ENCODE assay signal across 25 mouse cellular contexts in genomic region chr3:128230390-128230789, GRCm38 (mm10).
DNase-seq lines count a peak whose midpoint lies in the region; ATAC-seq lines count a peak whose summit lies in the region.
"Had no signal": no experiment of that assay in that cellular context is flagged by ENCODE, and none has a peak within 500 bp of the region (broad histone marks: within the 10 kb centered on the region; RNA-seq: fewer than 3 reads in every experiment).

No protein-coding gene starts in this region.

- H3K9me3 ChIP-seq in heart, embryonic 11.5 days (replicated peaks; ENCODE audit: control insufficient read depth, low read length) = no peaks in the 10 kb centered on the region
- no peaks in the 10 kb centered on the region for H3K9me3 ChIP-seq in midbrain, embryonic 14.5 days (ENCODE audit: control insufficient read depth, low read length)
- H3K9me3 ChIP-seq in midbrain, embryonic 15.5 days = no peaks in the 10 kb centered on the region
- H3K9me3 ChIP-seq: embryonic facial prominence, embryonic 13.5 days; forebrain, embryonic 10.5 days; forebrain, embryonic 13.5 days; hindbrain, embryonic 10.5 days; hindbrain, embryonic 13.5 days had no signal

- no peak overlapping the region for H3K4me3 ChIP-seq in heart, embryonic 11.5 days (ENCODE audit: low read depth, low read length)
- no peak overlapping the region for H3K4me3 ChIP-seq in midbrain, embryonic 14.5 days (replicated peaks; ENCODE audit: low read depth, low read length)
- no peak overlapping the region for H3K4me3 ChIP-seq in midbrain, embryonic 15.5 days
- H3K4me3 ChIP-seq: embryonic facial prominence, embryonic 13.5 days; forebrain, embryonic 10.5 days; forebrain, embryonic 13.5 days; gastrocnemius, adult 2 months; hindbrain, embryonic 10.5 days; hindbrain, embryonic 13.5 days had no signal

- intact Hi-C loops in left cerebral cortex, postnatal 10 days (cut with DNase I) = no loop called here

- ATAC-seq in heart, embryonic 11.5 days (replicated peaks; ENCODE audit: insufficient number of reproducible peaks, low FRiP score, low TSS enrichment) = no peak
- ATAC-seq in midbrain, embryonic 14.5 days (ENCODE audit: low FRiP score, low TSS enrichment) = no peak
- no peak for ATAC-seq in midbrain, embryonic 15.5 days (replicated peaks)
- ATAC-seq: CD4-positive, CD25-positive, alpha-beta regulatory T cell, adult 4 months; forebrain, embryonic 13.5 days; forebrain, embryonic 16.5 days; hindbrain, embryonic 16.5 days had no signal

- H3K9ac ChIP-seq in heart, embryonic 11.5 days (ENCODE audit: low read depth, low read length) = no peak overlapping the region
- no peak overlapping the region for H3K9ac ChIP-seq in midbrain, embryonic 14.5 days (replicated peaks; ENCODE audit: low read length)
- H3K9ac ChIP-seq in midbrain, embryonic 15.5 days = no peak overlapping the region
- H3K9ac ChIP-seq: embryonic facial prominence, embryonic 13.5 days; forebrain, embryonic 13.5 days; hindbrain, embryonic 13.5 days had no signal

- peaks cover 5% of the 10 kb centered on the region; the same call in 1 of the 2 replicates for H3K4me1 ChIP-seq in heart, embryonic 11.5 days (ENCODE audit: control insufficient read depth, insufficient read depth, low read length)
- H3K4me1 ChIP-seq in midbrain, embryonic 14.5 days (ENCODE audit: control insufficient read depth, insufficient read depth, low read length) = 0 out of 2 replicates have a peak, but pooled peaks cover 2% of the 10 kb centered on the region
- peaks cover 3% of the 10 kb centered on the region; the same call in 1 of the 2 replicates for H3K4me1 ChIP-seq in midbrain, embryonic 15.5 days
- H3K4me1 ChIP-seq: forebrain, embryonic 10.5 days; forebrain, embryonic 13.5 days; hindbrain, embryonic 10.5 days; hindbrain, embryonic 13.5 days had no signal

- 67% methylated on average over 5 of the region's 5 CpGs for WGBS in heart, embryonic 11.5 days (ENCODE audit: insufficient replicate concordance)
- 58% methylated on average over 5 of the region's 5 CpGs for WGBS in midbrain, embryonic 14.5 days
- WGBS in midbrain, embryonic 15.5 days = 58% methylated on average over 5 of the region's 5 CpGs

- DNase-seq in heart, adult 9 months (ENCODE audit: low spot score in 2 of 2) = no peak
- DNase-seq in midbrain, embryonic 14.5 days = peak; percentile 27
- DNase-seq in retina, adult 2 months (ENCODE audit: low read depth, low spot score) = peak; percentile 4
- peak; percentile 48 for DNase-seq in retina, postnatal 7 days (ENCODE audit: low read depth, low spot score)
- no peak for DNase-seq in left cerebral cortex, postnatal 10 days (ENCODE audit: extremely low spot score in 1 of 2, low spot score in 2 of 2)
- no peak for DNase-seq in adrenal gland, adult (ENCODE audit: inconsistent age in 2 of 2, low spot score in 1 of 2)
- DNase-seq: adrenal gland, adult 8-10 months; adrenal gland, postnatal 25 days; cerebellum, adult 18-20 months; cerebellum, adult 9-10 months; cerebellum, postnatal 14 days; gastrocnemius, adult 2 months; gastrocnemius, postnatal 14 days; heart, adult 11 months; heart, postnatal 36 days had no signal

- no peaks in the 10 kb centered on the region for H3K27me3 ChIP-seq in heart, embryonic 11.5 days (ENCODE audit: control insufficient read depth, insufficient read depth, low read length)
- H3K27me3 ChIP-seq in midbrain, embryonic 14.5 days (ENCODE audit: control insufficient read depth, insufficient read depth, low read length) = no peaks in the 10 kb centered on the region
- no peaks in the 10 kb centered on the region for H3K27me3 ChIP-seq in midbrain, embryonic 15.5 days (replicated peaks)
- H3K27me3 ChIP-seq: embryonic facial prominence, embryonic 13.5 days; forebrain, embryonic 13.5 days; hindbrain, embryonic 13.5 days had no signal

- no peaks in the 10 kb centered on the region for H3K36me3 ChIP-seq in heart, embryonic 11.5 days (ENCODE audit: control insufficient read depth, insufficient read depth, low read length)
- H3K36me3 ChIP-seq in midbrain, embryonic 14.5 days (ENCODE audit: control insufficient read depth, insufficient read depth, low read length) = no peaks in the 10 kb centered on the region
- no peaks in the 10 kb centered on the region for H3K36me3 ChIP-seq in midbrain, embryonic 15.5 days (replicated peaks)
- H3K36me3 ChIP-seq: embryonic facial prominence, embryonic 13.5 days; forebrain, embryonic 10.5 days; hindbrain, embryonic 10.5 days; hindbrain, embryonic 13.5 days had no signal

- 0 out of 2 replicates have a peak overlapping the region, but pooled peaks have one; percentile 14 for H3K4me2 ChIP-seq in heart, embryonic 11.5 days
- H3K4me2 ChIP-seq in midbrain, embryonic 14.5 days (ENCODE audit: low read length) = no peak overlapping the region
- H3K4me2 ChIP-seq in midbrain, embryonic 15.5 days = no peak overlapping the region
- H3K4me2 ChIP-seq: embryonic facial prominence, embryonic 13.5 days; forebrain, embryonic 13.5 days; hindbrain, embryonic 13.5 days had no signal

- no peak overlapping the region for H3K27ac ChIP-seq in heart, embryonic 11.5 days (ENCODE audit: low read depth, low read length)
- no peak overlapping the region for H3K27ac ChIP-seq in midbrain, embryonic 14.5 days (replicated peaks; ENCODE audit: low read depth, low read length)
- no peak overlapping the region for H3K27ac ChIP-seq in midbrain, embryonic 15.5 days
- H3K27ac ChIP-seq: embryonic facial prominence, embryonic 13.5 days; forebrain, embryonic 10.5 days; forebrain, embryonic 13.5 days; gastrocnemius, adult 2 months; hindbrain, embryonic 10.5 days; hindbrain, embryonic 13.5 days had no signal

Comparison
In these comparisons a context has a peak if more than half of its experiments do, and no peak if none do; other contexts are left out.
1. DNase-seq: peak in midbrain, embryonic 14.5 days (single experiment), retina, adult 2 months (single experiment) and retina, postnatal 7 days (single experiment); none in heart, adult 9 months (0 of 2), left cerebral cortex, postnatal 10 days (0 of 2) and adrenal gland, adult (0 of 2).